Mouse (Mus musculus) kidney, postnatal 4 days (tissue): ENCODE results near the gene Cd47.

Source experiments
- DNase-seq, 2 experiments: peaks; one replicate each; pipeline ENCODE4 v3.0.0; 2021; ENCODE audit warnings: mixed read lengths in 2 of 2

Gene Cd47

DNA sequence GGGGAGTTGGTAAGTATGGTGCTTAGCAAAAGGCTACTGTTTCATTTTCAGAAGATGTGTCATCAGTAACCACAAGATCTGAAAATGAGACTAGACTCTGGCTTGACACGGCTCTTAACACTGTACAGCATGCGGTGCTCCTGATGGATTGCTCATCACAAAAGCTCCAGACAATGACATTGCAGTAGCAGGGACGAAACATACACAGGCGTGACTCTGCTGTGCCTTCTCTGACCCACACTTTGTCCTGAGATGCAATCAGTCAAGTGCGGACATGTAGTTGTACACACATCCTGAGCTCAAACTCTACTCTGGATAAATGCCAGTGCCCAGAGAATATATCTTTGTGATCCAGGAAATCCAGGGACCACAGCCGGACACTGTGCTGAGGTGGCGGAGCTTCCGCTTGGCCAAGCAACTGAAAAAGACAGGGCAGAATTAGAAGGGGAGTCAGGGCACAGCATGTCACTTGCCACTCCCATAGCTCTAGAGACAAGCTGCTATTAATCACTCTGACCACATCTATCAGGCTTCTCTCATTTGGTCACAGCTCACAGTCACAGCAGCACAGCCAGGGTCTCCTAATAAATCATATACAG, 151.7 kb downstream of the Cd47 start:
- DNase-seq = peak; percentile 23 to 40

DNA sequence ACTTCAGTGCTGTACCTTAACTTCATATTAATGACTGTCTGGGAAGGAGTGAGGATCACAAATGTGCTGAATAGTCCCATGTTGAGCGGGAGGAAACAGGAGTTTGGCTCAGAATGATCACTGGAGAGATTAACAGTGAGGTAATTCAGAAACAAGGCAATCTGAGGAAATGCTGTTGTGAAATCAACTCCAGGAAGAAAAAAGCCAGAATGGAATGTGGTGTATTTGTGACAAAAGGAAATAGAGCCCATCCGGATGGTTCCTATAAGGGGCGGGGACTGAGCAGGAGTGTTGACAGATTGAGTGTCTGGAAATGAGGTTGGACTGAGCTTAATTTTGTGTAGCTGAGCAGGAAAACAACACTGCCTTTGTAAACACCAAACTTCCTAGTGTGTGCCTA, 153.5 kb downstream of the Cd47 start:
- peak; percentile 31 to 40 for DNase-seq

DNA sequence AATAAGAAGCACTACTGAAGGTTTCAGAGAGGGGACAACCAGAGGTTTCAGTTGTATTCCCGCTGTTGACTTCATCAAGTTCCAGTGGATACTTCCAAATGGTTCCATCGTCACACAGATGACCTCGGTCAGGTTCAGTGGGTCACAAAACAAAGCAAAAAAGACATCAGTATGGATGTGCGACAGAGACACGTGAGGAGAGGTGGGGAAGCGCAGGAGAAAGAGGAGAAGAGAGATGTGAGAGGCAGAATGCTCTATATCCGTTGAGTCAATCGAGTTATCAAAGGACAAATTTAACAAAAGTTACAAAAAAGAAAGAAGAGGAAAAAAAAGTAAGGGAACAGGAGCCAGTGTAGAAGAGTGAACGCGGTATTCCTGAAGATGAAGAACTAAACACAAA, 154.6 kb downstream of the Cd47 start:
- no peak for DNase-seq

DNA sequence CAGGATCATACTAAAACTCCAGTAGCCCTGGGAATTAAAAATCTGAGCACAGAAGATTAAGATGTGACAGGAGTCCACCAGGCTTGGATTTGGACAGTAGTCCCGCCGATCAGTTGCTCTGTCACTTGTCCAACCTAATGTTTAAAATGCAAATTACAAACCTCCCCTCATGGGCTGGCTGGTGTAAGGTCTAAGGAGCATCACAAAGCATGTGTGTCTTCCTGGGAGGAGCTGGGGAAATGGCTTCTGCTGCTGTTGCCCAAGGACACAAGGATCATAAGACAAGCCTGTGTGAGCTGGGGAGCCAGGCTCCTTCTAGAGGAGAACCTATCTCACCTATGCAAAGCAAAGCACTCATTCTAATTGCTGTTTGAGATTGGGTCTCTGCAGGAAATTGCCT, 155.0 kb downstream of the Cd47 start:
- DNase-seq = no peak

GRCm38 (mm10) chr16:49955952-49956351, 155.6 kb downstream of the Cd47 start:
- DNase-seq = no peak

- DNase-seq = no peak
Observed at GRCm38 (mm10) chr16:49956531-49957302, 156.4 kb downstream of the Cd47 start.

- DNase-seq = no peak
Observed at GRCm38 (mm10) chr16:49958900-49959436, 158.6 kb downstream of the Cd47 start.

GRCm38 (mm10) chr16:49962305-49962704, 162.0 kb downstream of the Cd47 start:
- DNase-seq = no peak

DNA sequence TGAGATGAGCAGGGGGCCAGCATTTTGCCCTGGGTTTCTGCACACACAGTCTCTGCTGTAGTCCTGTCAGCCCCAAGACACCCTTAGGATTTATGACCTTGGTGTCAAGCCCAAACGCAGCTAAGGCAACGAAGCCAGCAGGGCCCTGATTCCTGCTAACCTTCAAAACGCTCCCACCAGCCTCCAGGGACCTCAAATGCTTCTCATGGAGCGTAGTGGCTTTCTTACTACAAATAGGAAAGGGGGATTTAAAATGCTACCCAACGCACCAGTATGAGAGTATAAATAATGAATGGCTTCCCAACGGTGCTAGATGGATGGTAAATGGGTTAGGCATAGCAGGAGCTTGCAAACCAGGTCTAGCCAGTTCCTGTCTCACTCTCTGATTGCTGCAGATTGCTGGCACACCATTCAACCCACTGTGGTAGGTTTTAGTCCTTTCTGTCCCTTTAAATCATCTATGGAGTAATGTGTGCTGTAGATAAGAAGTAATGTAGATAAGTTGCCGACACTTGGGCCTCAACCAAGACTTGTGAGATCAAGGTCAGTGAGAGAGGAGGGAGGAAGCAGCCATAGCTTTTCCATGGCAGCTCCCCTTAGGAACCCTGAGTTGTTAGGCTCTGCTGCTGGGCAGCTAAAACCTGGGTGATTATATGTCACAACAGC, 164.1 kb downstream of the Cd47 start:
- peak in 1 of 2 experiments; percentile 21 for DNase-seq
